Mouse (Mus musculus) left cerebral cortex, postnatal 4 days (tissue): ENCODE data around the gene Cox6a2. TPM values are rescaled to one million over a fixed set of nuclear protein-coding genes. Genes with fewer than 3 reads are reported as not detected.
"Not testable (repeated sequence)": the region's sequence is repeated elsewhere in the genome, so short reads cannot be mapped to it uniquely, and the experiment has no call there.

Source experiments
- DNase-seq: peaks from one replicate; pipeline ENCODE4 v3.0.0-alpha.2; 2022
- intact Hi-C: fragments of 180-260 bp; cut with DNase I; formaldehyde crosslinking; loops from one replicate; pipeline ENCODE4 v1.15.1; 2025
- total RNA-seq, 2 experiments: library from RNA; stranded (reverse); gene quantifications; 2 replicates each; pipeline ENCODE4 v1.2.3; 2021

The Cox6a2 gene
- total RNA-seq, 2 experiments from 2014 or later, result 3.2 TPM

- intact Hi-C loops, result no loop called here
Measured at GRCm38 (mm10) chr7:128236426-128236825, 30.2 kb upstream of the Cox6a2 start.

GRCm38 (mm10) chr7:128235481-128235880 is 29.3 kb upstream of the Cox6a2 start:
- DNase-seq, result no peak

More at GRCm38 (mm10) chr7:128236426-128236825, 30.2 kb upstream of the Cox6a2 start:
- DNase-seq, result no peak

GRCm38 (mm10) chr7:128234796-128235195 is 28.6 kb upstream of the Cox6a2 start:
- intact Hi-C loops, result no loop called here
- DNase-seq, result no peak

More at GRCm38 (mm10) chr7:128235481-128235880, 29.3 kb upstream of the Cox6a2 start:
- intact Hi-C loops, result no loop called here

- no peak for DNase-seq
Measured at GRCm38 (mm10) chr7:128231741-128232140, 25.6 kb upstream of the Cox6a2 start.

GRCm38 (mm10) chr7:128220936-128221335 is 14.7 kb upstream of the Cox6a2 start:
- intact Hi-C loops, result no loop called here
- DNase-seq, result no peak

More at GRCm38 (mm10) chr7:128231741-128232140, 25.6 kb upstream of the Cox6a2 start:
- intact Hi-C loops, result no loop called here

GRCm38 (mm10) chr7:128219952-128220351 is 13.8 kb upstream of the Cox6a2 start:
- no peak for DNase-seq
- intact Hi-C loops, result no loop called here

- DNase-seq, result no peak
- intact Hi-C loops, result loop anchor here (2.0 to 5.0 kb wide), 2 partner anchors 109 to 223 kb away; no protein-coding TSS in a partner anchor
Measured at GRCm38 (mm10) chr7:128209826-128210225, 3.6 kb upstream of the Cox6a2 start.

- intact Hi-C loops, result loop anchor here (2.0 to 5.0 kb wide), 2 partner anchors 107 to 221 kb away; no protein-coding TSS in a partner anchor
Measured at GRCm38 (mm10) chr7:128208187-128208586, 2.0 kb upstream of the Cox6a2 start.

GRCm38 (mm10) chr7:128205695-128206094 is 492 bp downstream of the Cox6a2 start:
- no peak for DNase-seq

More at GRCm38 (mm10) chr7:128208187-128208586, 2.0 kb upstream of the Cox6a2 start:
- DNase-seq, result peak; percentile 59

GRCm38 (mm10) chr7:128204179-128204578 is 2.0 kb downstream of the Cox6a2 start:
- no peak for DNase-seq
- intact Hi-C loops, result no loop called here

More at GRCm38 (mm10) chr7:128205695-128206094, 492 bp downstream of the Cox6a2 start:
- intact Hi-C loops, result loop anchor here (5.0 kb wide), 1 partner anchor 218 kb away; no protein-coding TSS in a partner anchor

GRCm38 (mm10) chr7:128203071-128203470 is 3.1 kb downstream of the Cox6a2 start:
- intact Hi-C loops, result no loop called here
- DNase-seq, result no peak

- intact Hi-C loops, result no loop called here
Measured at GRCm38 (mm10) chr7:128201607-128202006, 4.6 kb downstream of the Cox6a2 start.

GRCm38 (mm10) chr7:128181691-128182090 is 24.5 kb downstream of the Cox6a2 start:
- intact Hi-C loops, result no loop called here
- DNase-seq, result no peak

More at GRCm38 (mm10) chr7:128201607-128202006, 4.6 kb downstream of the Cox6a2 start:
- no peak for DNase-seq

- no peak for DNase-seq
- intact Hi-C loops, result no loop called here
Measured at GRCm38 (mm10) chr7:128180546-128180945, 25.6 kb downstream of the Cox6a2 start.

- no peak for DNase-seq
Measured at GRCm38 (mm10) chr7:128180126-128180525, 26.1 kb downstream of the Cox6a2 start.

GRCm38 (mm10) chr7:128178385-128178784 is 27.8 kb downstream of the Cox6a2 start:
- intact Hi-C loops, result no loop called here
- DNase-seq, result no peak

More at GRCm38 (mm10) chr7:128180126-128180525, 26.1 kb downstream of the Cox6a2 start:
- intact Hi-C loops, result no loop called here

- intact Hi-C loops, result no loop called here
- no peak for DNase-seq
Measured at GRCm38 (mm10) chr7:128169996-128170395, 36.2 kb downstream of the Cox6a2 start.

GRCm38 (mm10) chr7:128166391-128166790 is 39.8 kb downstream of the Cox6a2 start:
- DNase-seq, result no peak
- intact Hi-C loops, result no loop called here

GRCm38 (mm10) chr7:128164001-128164400 is 42.2 kb downstream of the Cox6a2 start:
- intact Hi-C loops, result no loop called here
- DNase-seq, result no peak

GRCm38 (mm10) chr7:128158688-128159354 is 47.4 kb downstream of the Cox6a2 start:
- DNase-seq, intact Hi-C loops: not testable (repeated sequence)
